Mouse (Mus musculus) gastrocnemius, adult 2 months (tissue): ENCODE data around the gene Gm40193. TPM values are rescaled to one million over a fixed set of nuclear protein-coding genes. Genes with fewer than 3 reads are reported as not detected.

Source experiments
- DNase-seq: peaks from one replicate; pipeline ENCODE4 v3.0.0; 2022
- H3K27ac ChIP-seq: fragments of 200-600 bp; 2 replicates; pipeline ENCODE4 v1.8.1; 2022; ENCODE audit warnings: mild to moderate bottlenecking
- H3K4me3 ChIP-seq: fragments of 200-600 bp; 2 replicates; pipeline ENCODE4 v1.8.1; 2022; ENCODE audit warnings: mild to moderate bottlenecking, moderate library complexity
- CTCF ChIP-seq: fragments of 200-600 bp; IDR thresholded peaks from 2 replicates; pipeline ENCODE4 v1.8.1; 2022; ENCODE audit warnings: antibody characterized with exemption, mild to moderate bottlenecking, moderate library complexity
- intact Hi-C: fragments of 180-260 bp; cut with DNase I; formaldehyde crosslinking; loops from one replicate; pipeline ENCODE4 v1.15.1; 2025
- total RNA-seq, 2 experiments: library from RNA; stranded (reverse); gene quantifications; 2 replicates each; pipeline ENCODE4 v1.2.3; 2021

The Gm40193 gene
- total RNA-seq, 2 experiments from 2014 or later: not detected

DNA sequence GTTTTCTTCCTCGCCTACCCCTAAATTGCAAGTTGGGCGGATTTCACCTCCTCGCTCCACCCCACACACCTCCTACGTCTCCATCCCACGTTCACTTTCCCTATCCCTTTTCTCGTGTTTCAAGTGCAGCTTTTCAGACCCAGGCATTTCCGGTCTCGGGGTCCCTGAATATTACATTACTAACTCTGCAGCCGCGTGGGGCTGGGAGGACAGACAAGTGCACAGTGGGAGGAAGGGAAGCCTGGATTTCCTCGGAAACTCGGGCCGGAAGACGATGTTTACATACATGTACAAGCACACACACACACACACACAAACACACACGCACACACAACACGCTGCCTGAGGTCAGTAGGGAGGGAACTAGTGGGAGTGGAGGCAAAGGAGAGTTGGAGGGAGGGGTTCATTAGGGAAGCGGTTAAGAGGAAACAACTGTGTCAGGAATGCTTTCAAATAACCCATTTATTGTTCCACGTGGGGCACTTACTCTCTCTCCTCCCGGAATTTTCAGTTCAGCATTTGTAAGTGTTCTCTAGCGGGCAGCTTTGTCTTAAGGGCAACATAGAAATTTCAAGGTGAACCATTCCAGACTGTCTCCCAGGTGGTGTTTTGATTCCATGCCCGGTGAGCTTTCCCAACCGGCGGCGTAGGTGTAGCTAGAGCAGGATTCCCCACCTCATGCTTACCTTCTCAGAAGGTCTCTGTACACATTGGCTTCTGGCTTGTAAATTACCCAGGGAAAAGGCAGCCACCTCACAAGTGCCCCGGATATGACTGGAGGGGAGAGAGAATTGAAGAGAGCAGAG is 30.9 kb upstream of the Gm40193 start:
- no peak for TF ChIP-seq CTCF
- intact Hi-C loops: loop anchor here (2.0 kb wide), 1 partner anchor 19 kb away; no protein-coding TSS in a partner anchor
- Histone ChIP-seq H3K27ac (peak overlapping the region; percentile 97), H3K4me3 (peak overlapping the region; percentile 98)
- peak; percentile 38 for DNase-seq

DNA sequence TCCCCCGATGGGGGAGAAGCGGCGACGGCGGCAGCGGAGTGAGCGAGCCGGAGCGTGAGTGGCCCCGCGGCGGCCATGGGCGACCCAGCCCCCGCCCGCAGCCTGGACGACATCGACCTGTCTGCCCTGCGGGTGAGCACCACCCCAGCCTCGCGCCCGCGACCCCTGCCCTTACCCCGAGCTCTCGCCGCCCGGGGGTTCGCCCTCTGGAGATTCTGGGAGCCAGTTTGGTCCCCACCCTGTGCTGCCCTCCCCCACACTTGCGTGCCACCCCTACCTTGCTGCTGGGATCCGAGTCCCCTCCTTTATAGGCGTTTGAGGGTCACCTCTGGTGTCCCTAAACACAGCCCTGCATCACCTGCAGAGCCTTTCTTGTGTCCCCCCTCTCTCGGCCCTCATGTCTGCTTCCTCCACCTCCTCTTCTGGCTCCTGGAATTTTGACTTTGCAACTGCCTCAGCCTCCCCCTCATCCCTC is 30.3 kb upstream of the Gm40193 start:
- intact Hi-C loops: loop anchor here (2.0 kb wide), 1 partner anchor 18 kb away; no protein-coding TSS in a partner anchor
- no peak for DNase-seq
- Histone ChIP-seq H3K27ac (peak overlapping the region; percentile 97), H3K4me3 (peak overlapping the region; percentile 98)
- TF ChIP-seq CTCF: no peak

DNA sequence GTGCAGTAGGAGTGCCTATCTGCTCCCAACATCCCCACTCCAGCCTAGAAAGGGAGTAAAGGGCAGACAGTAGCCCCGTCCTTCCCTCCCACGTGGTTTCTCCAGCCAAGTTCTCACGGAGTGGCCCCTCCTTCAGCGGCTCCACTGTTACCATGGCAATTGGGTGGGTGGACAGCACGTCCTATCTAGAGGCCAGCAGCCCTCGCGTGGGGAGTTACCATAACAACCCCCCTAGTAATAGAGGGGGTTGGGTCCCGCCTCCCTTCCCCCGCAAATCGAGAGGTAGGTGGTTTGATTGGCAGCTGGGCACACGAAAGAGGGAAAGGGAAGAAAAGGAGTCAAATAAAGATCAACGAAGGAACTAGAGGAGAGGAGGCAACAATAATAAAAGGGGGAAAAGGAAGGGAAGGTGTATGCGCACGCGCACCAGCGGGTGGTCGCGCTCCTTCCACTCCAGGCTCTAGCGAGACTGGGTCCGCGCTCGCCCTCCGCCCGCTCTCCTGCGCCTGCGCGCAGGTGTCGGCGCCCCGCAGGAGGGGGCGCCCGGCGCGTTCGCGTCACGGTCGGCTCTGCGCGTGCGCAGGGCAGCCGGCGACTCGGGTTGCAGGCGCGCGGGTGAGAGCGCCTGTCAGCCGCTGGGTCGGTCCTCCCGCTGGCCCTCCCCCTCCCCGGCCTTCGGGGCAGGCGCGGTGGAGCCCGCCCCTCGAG is 29.7 kb upstream of the Gm40193 start, which contains the start of gene Mink1:
TSS of gene Mink1 (plus strand) at position 595 of the 708 bp plus-strand sequence.
- peak within 1 kb of the TSS; percentile 97 for H3K27ac ChIP-seq
- TF ChIP-seq CTCF: peak; percentile 21; the same call in 1 of the 2 replicates
- DNase-seq: peak; percentile 96
- intact Hi-C loops: loop anchor here (2.0 kb wide), 1 partner anchor 18 kb away; no protein-coding TSS in a partner anchor
- H3K4me3 ChIP-seq: peak within 1 kb of the TSS; percentile 98

DNA sequence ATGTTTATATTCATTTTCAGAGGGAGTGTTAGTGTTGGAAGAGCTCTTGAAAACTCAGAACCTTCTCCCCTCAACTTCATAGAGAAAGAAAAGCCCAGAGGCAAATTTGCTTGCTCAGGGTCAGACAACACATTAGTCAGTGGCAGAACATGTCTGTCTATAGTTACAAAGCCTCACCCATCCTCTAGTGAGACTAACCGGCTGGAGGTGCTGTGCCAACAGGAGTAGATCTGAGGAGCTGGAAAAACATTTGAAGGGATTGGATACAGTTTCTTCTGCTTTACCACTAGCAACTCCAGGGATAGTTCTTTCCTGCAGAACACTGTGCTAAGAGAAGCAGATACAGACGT is 29.2 kb upstream of the Gm40193 start:
- intact Hi-C loops: loop anchor here (2.0 kb wide), 1 partner anchor 17 kb away; no protein-coding TSS in a partner anchor
- peak overlapping the region; percentile 98 for H3K4me3 ChIP-seq
- TF ChIP-seq CTCF: no peak
- H3K27ac ChIP-seq: peak overlapping the region; percentile 97
- no peak for DNase-seq

DNA sequence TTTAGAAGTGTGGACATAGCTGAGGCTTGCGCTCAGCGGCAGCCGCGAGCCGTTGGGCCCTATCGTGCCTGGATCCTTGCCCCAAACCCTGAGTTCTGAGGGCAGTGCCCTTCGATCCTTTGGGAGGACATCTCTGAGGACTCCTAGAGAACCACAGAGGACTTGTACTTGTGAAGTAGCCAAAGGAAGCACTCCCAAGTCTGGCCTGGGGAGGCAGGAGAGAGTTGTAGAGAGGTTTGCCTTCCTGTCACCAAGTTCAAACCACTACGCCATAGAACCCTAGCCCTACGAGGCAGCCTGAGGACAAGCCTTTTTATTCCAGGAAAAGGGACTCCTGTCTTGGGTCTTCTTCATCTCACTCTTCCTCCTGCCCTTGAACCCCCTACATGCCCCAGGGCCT is 24.8 kb upstream of the Gm40193 start:
- no peak for TF ChIP-seq CTCF
- Histone ChIP-seq H3K27ac (no peak overlapping the region), H3K4me3 (no peak overlapping the region)
- DNase-seq: no peak
- intact Hi-C loops: no loop called here

DNA sequence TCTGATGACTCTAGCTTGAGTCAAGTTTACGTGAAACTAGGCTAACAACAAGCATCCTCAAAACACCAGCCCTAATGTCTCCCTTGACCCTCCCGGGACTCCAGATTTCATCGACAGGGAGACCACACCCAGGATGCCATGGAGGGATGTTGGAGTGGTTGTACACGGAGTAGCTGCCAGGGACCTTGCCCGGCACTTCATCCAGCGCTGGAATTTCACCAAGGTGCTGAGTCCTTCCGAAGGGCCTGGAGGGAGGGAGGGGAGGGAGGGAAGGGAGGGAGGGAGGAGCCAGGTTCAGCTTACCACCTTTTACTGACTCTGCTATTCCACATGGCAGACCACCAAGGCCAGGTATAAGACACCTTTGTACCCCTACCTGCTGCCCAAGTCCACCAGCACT is 21.2 kb upstream of the Gm40193 start:
- no peak overlapping the region for H3K4me3 ChIP-seq
- intact Hi-C loops: no loop called here
- H3K27ac ChIP-seq: no peak overlapping the region
- TF ChIP-seq CTCF: no peak
- no peak for DNase-seq

DNA sequence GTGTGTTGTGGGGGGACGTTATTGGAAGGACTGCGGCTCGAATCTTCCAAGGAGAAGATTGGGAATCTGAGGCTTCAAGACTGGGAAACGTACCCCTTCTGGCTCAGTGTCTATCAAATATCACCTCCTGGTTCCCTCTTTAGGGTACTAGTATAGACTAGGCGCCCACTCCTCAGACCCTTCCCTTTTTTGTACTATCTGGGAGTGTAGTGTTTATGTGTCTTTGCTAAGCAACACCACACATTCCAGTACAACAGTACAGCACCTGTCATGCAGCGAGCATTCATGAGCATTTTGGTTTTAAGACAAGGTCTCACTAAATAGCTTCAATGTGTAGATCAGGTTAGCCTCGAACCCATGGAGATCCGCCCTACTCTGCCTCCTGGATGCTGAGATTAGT is 18.8 kb upstream of the Gm40193 start:
- Histone ChIP-seq H3K27ac (no peak overlapping the region), H3K4me3 (no peak overlapping the region)
- DNase-seq: no peak
- no peak for TF ChIP-seq CTCF
- intact Hi-C loops: no loop called here

DNA sequence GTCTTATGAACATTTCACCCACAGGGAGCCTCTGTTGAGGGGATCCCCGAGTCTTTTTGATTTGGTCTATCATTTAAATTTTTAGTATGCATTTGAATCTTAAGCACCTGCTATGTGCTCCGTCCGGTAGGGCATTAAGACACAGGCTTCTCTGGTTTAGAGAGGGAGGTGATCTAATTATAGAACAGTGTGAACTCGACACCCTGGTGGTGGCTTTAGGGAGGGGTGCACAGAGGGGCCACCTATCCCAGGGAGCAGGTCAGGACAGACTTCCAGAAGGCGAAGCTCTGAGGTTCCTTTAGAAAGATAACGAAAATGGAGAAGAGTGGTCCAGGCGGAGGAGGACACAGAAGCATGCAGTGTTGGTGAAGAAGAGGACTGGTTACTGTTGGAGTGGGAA is 11.8 kb upstream of the Gm40193 start:
- intact Hi-C loops: loop anchor here (2.0 kb wide), 1 partner anchor 18 kb away; the partner anchor contains the start of gene Mink1
- H3K4me3 ChIP-seq: peak overlapping the region; percentile 60
- H3K27ac ChIP-seq: peak overlapping the region; percentile 87
- DNase-seq: peak; percentile 67
- peak; percentile 36 for TF ChIP-seq CTCF

DNA sequence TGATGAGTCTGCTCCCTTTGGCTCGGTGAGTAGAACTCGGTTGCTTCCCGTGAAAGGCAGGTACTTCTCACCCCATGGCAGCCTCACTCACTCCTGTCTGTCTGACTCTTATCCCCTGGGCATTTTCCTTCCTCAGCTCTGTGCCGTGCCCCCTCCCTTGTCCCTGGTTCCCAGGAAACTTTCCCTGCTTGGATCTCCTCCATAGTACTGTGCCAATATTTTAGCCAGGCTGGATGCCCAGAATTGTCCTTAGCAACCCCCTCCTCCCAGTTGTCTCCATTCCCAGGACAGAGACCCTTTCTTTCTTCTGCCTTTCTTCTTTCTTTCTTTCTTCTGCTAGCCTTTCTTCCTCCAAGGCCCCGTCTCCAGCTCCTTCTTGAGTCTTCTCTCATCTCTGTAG is 8.7 kb upstream of the Gm40193 start:
- no peak for TF ChIP-seq CTCF
- no peak overlapping the region; the same call in 1 of the 2 replicates for H3K27ac ChIP-seq
- intact Hi-C loops: no loop called here
- H3K4me3 ChIP-seq: peak overlapping the region; percentile 86
- no peak for DNase-seq

DNA sequence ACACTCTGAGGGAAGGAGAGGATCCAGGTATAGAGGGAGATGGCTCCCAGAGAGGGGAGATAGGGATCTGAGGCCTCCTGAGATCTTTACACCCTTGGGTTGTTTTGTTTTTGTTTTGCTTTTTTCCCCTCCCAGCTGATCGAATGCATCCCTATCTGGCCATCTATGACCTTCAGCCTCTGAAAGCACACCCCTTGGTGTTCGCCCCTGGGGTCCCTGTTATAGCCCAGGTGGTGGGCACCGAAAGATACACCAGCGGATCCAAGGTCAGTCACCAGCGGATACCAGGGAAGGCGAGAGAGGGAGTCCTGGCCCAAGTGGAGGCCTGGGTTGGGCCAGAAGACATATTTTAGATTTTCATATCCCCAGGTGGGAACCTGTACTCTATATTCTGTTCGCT is 8.2 kb upstream of the Gm40193 start:
- no peak for DNase-seq
- no peak for TF ChIP-seq CTCF
- Histone ChIP-seq H3K4me3 (peak overlapping the region; percentile 86), H3K27ac (peak overlapping the region; percentile 90)
- intact Hi-C loops: no loop called here

DNA sequence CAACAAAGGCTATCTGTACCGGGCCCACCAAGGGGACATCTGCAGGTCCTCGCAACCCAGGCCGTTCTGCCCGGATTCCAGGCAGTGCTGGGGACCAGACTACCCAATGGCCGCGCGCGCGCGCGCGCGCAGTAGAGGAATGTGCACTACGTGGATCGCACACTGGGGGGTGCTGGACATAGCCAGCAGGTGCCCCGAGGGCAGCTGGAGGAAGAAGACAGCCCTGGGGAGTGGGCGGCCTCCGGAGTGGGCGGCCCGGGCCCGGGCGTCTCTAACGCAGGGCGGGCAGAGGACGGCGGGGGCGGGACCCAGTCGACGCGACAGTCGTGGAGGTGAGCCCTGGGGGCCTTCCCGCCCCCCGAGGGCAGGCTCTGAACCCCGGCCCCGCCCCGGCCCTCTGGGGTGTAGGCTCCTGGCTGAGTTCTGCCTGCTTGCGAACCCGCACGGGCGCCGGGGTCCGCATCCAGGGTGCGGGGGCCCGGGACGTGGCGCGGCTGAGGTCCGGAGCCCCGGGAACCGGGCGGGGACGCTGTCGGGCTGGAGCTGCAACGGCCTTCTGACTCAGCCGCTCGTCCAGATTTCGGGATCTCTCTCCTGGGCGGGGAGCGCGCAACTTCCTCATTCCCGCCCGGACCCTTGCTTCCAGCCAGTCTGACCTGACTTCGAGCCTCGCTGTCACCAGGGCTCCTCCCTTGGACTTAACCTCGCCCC is 7.3 kb upstream of the Gm40193 start, which contains the start of gene Pld2:
TSS of gene Pld2 (plus strand) at position 188 of the 711 bp plus-strand sequence.
- DNase-seq: peak; percentile 92
- H3K27ac ChIP-seq: peak within 1 kb of the TSS; percentile 90
- peak; percentile 70 for TF ChIP-seq CTCF
- intact Hi-C loops: loop anchor here (5.0 kb wide), 1 partner anchor 67 kb away; no protein-coding TSS in a partner anchor
- H3K4me3 ChIP-seq: peak within 1 kb of the TSS; percentile 86

DNA sequence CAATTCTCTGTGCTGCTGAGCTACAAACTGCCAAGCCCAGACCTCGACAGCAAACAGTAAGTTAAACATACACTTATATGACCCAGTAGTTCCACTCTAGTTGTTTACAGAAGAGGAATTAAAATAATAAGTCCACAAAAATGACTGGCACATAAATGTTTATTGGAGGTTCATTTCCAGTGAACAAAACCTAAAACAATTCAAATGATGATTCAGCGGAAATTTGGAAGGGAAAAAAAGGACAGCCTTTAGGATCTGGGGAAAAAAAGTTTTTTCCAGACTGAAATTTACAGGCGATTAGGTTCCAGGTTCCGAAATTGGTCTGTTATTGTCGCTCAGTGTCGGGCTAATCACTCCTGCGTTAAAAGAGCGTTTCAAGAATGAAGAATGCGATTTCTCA is 6.7 kb upstream of the Gm40193 start:
- peak overlapping the region; percentile 90 for H3K27ac ChIP-seq
- intact Hi-C loops: loop anchor here (5.0 kb wide), 1 partner anchor 68 kb away; no protein-coding TSS in a partner anchor
- TF ChIP-seq CTCF: no peak

More for the DNA sequence above, 6.7 kb upstream of the Gm40193 start:
- DNase-seq: no peak
- peak overlapping the region; percentile 86 for H3K4me3 ChIP-seq
